Mouse (Mus musculus): Measurements from ENCODE around the gene S100a2.

Gene S100a2

DNA sequence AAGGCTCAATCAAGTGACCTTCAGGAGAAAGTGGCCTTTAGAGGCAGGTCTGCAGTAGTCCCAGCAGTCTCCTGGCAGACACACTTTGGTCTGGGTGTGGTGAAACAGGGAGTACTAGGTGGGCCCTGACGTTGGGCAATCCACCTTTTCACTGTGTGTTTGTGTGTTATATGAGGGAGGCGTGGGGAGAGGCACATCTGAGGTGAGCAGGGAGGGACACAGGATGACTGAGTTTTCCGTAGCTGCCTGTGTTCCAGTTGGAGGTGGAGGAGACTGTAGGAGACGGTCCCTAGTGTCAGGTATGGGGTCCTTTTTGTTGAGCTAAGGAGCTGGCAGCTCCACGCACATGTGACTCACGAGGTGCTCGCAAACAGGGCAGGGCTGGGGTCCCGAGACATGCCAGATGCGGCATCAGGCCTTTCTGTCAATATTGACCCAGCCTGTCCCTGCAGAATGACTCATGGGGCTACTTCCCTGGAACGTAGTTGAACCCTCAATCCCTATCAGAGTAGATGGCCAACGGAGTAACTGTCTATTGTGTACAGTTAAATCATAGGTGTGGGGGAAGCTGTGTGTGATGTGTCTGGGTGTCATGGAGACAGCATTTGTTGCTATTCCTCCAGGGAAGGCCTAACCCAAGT is 24.7 kb downstream of the S100a2 start:
- intact Hi-C loops (cut with DNase I), result loop anchor here (1.0 kb wide), 1 partner anchor 29 kb away; no protein-coding TSS in a partner anchor

- intact Hi-C loops (cut with DNase I), result loop anchor here (1.0 kb wide), 1 partner anchor 30 kb away; no protein-coding TSS in a partner anchor
Measured at GRCm38 (mm10) chr3:90615415-90615814, 25.4 kb downstream of the S100a2 start.

GRCm38 (mm10) chr3:90615911-90616310 is 25.9 kb downstream of the S100a2 start:
- intact Hi-C loops (cut with DNase I), result loop anchor here (1.0 to 2.0 kb wide), 2 partner anchors 31 to 91 kb away; no protein-coding TSS in a partner anchor

- intact Hi-C loops (cut with DNase I), result loop anchor here (2.0 kb wide), 1 partner anchor 93 kb away; no protein-coding TSS in a partner anchor
Measured at GRCm38 (mm10) chr3:90617586-90617985, 27.5 kb downstream of the S100a2 start.

DNA sequence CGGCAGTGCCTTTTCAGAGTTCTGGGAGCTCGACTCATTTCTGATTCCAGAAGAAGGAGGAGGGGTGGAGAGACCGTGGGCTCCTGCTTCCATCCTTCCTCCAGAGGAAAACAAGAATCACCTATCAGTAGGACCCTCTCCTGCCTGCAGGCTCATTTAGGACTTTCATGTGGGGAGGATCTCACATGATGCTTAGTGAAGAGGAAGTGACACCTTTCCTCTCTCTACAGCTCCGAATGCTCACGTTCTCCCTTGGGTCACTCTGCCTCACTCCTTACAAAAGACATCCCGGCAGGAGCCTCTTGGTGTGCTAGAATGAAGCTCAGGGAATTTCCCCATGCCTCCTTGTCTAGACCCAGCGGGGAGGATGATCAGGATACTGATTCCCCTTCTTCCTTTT is 31.5 kb downstream of the S100a2 start:
- intact Hi-C loops (cut with DNase I), result no loop called here

DNA sequence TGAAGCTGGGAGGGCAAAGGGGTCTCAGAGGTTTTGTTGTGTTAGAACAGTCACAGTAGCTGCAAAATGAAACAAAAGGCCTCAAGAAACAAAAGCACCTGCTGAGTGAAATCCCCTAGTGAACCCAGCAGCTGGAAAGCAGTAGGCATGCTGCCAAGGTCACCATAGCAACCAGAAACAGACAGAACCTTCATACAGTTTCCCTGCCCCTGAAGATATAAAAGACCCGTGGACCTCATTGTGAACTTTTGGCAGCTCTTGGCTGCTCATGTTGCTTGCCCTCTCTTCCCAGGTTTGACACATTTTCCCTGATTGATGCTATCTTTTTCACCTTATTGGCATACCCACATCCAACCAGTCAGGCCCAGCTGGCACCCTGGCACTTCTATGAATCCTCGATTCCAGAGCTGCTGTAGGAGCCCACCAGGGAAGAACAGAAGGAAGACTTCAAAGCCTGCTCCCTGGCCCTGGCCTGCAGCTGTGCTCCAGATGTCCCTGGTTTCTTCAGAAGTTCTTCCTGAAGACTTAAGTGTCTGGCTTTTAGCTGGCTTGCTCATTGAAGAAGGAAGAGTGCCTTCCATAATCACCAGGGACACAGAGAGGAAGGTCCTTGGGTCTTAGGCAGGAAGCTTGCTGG is 33.5 kb downstream of the S100a2 start:
- intact Hi-C loops (cut with DNase I), result no loop called here

GRCm38 (mm10) chr3:90625496-90625895 is 35.4 kb downstream of the S100a2 start:
- intact Hi-C loops (cut with DNase I), result no loop called here

DNA sequence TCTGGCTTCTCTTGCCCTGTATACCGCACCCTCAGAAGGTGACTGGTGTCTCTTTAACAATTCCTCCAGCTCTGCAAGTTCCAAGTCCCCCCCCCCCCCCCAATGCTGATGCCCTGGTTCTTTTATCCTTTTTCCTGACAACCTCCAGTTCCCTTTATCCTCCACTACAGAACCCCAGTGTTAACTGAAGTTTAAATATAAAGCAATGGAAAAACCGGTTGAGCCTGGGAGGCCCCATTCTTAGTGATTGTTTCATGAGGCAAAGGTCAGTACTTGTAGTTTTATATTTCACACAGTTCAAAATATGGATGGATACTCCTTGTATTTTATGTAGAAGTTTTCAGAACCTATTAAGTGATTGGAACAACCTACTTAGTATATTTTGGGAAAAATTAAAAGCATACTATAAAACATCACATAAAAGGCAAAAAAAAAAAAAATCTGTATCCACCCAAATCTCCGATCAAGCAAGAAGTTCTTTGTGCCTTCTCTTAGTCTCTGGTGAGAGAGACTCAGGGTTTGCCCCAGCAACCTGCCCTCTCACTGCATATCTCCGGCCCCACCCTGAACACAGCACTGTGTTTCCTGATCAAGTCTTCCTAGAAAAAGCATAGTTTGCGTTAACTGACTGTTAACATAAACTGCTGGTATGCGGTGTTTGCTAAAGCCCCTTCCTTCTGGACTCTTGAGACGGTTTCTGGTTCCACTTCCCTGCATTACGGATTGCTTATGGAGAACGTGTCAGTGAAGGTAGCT is 36.4 kb downstream of the S100a2 start:
- intact Hi-C loops (cut with DNase I), result no loop called here

DNA sequence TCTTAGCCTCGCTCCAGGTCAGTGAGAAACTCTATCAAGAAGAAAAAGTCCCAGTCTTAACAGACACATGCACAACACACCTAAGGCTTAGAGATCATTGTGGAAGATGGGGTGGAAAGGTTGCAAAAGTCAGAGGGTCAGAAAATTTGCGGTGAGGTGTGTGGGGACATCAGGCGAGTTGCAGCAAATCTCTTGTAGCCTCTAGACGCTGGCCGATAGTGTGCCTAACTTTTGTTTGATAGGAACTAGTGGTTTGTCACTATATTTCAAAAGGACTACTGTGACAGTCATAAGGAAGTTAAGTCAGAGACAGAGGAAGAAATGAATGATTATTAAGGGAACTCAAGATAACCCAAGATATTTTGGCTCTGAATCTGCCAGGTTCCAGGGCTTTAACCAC is 37.3 kb downstream of the S100a2 start:
- intact Hi-C loops (cut with DNase I), result no loop called here

- intact Hi-C loops (cut with DNase I), result no loop called here
Measured at GRCm38 (mm10) chr3:90627807-90628206, 37.8 kb downstream of the S100a2 start.

DNA sequence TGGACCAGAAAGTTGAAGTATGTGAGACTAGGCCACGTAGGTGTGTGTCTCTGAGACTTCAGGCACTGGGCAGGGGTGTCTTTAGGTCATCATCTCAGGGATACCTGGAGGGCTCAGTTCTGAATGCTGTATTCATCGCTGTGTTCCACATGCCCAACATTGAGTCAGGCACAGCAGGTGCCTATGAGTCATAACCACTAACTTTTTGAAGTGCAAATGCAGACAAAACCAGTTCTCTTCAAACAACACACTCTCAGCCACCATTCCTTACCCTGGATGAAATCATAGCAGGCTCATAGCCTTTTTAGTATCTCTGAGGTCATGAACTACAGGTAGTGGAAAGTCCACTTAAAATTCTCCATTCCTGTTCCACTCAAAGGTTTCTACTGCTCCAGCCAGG is 39.3 kb downstream of the S100a2 start:
- intact Hi-C loops (cut with DNase I), result no loop called here

DNA sequence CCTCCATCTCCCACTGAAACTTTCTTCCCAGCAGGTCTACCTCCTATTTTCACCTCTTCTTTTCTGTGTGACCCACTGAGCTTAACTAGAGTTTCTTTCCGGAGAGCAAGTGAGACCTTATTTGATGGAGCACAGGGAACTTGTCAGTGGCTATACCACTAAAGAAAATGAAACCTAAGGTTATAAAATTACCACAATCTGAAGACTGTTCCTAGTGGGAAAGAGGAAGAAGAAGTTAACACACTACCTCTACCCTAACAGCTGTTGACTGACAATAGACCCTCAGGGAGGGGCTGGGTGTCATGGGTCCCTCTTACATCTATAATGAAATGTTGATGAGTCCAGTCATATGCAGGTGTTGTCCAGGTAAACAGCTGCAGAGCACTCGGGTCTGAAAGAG is 41.9 kb downstream of the S100a2 start:
- intact Hi-C loops (cut with DNase I), result no loop called here

GRCm38 (mm10) chr3:90638511-90639275 is 48.6 kb downstream of the S100a2 start:
- intact Hi-C loops (cut with DNase I), result no loop called here

DNA sequence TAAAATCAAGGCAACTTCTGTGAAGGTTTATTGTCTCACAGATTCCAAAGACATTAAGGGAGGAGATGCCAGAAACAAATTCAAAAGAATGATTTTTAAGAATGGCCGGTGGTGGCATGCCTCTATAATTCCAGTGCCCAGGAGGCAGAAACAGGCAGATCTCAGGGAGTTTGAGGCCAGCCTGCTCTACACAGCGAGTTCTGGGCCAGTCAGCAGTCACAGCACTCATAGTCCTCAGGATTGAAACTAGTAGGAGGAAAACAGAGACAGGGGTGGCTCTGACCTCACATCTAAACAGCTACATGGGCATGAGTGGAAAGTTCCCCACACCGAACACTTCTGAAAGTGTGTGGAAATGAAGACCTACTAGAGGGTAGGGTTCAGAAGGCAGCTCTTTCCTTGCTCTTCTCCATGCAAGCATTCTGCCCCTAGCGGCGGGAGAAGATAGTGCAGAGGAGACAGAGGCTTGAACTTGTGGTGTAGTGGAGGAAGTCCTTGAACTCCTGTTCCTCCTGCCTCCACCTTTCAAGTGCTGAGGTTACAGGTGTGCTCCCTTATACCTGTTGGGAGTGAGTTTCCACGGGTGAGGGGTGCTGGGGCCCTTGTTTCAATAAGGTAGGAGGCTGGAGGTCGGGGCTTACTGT is 49.6 kb downstream of the S100a2 start:
- intact Hi-C loops (cut with DNase I), result no loop called here

DNA sequence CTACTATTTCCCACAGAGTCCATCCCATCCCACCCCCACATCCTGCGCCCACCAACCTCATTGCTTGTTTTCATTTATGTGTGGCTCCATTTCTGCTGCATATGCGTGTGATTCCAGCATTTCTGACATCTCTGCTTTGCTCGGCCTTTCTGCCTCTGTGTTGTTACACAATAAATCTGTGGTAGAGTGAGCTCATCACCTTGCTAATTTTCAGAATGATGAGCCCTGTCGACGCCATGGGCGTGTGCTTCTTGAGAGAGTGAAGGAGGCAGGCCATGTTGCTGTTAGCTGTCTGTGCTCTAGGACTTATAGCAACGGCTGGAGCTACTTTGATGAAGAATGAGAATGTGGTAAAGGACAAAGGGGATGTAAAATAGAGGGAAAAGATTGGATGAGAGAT is 50.9 kb downstream of the S100a2 start:
- intact Hi-C loops (cut with DNase I), result no loop called here

All from adrenal gland (tissue).